8 mouse cellular contexts compared by ENCODE assay signal in the genomic region with DNA sequence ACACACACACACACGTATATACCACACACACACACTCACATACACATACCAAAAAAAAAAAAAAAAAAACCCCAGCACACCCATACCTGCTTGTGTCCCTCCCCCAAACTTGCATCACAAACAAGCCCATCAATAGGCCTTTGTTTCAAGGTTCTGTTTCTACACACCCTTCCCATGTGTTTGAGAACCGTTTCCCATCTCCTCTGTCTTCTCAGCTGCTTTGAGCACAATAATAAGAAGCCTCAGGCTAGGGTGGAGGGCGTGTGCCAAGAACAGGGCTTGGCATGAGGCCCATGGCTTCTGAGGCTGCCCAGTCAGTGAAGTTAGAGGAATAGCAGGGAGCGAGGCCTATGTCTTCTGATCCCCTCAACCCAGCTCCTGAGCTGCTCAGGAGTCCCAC. TPM values are rescaled to one million over a fixed set of nuclear protein-coding genes. Genes with fewer than 3 reads are reported as not detected.
DNase-seq lines count a peak whose midpoint lies in the region; ATAC-seq and TF ChIP-seq lines count a peak whose summit lies in the region.
"Had no signal": no experiment of that assay in that cellular context is flagged by ENCODE, and none has a peak within 500 bp of the region (broad histone marks: within the 10 kb centered on the region; RNA-seq: fewer than 3 reads in every experiment).

No protein-coding gene starts in this region.

- TF ChIP-seq RAD21 in MEL (IDR thresholded peaks at IDR 0.05; ENCODE audit: low read depth, low read length), result no peak

- DNase-seq in hindbrain, embryonic 11.5 days (ENCODE audit: low spot score), result no peak
- peak; percentile 76 for DNase-seq in 3T3-L1 (ENCODE audit: low read depth, low spot score)
- DNase-seq in MEL (ENCODE audit: low read depth, low spot score), result peak; percentile 23
- peak; percentile 15 to 32 for DNase-seq in gastrocnemius, adult 8-10 months (ENCODE audit: low spot score in 2 of 2)
- no peak for DNase-seq in kidney, adult 18-20 months
- no peak for DNase-seq in urinary bladder, postnatal 4 days (ENCODE audit: low spot score in 2 of 2)

- 0 out of 2 replicates have a peak, but pooled peaks have one; percentile 21 for ATAC-seq in hindbrain, embryonic 16.5 days
- no peak for ATAC-seq in hindbrain, embryonic 11.5 days (ENCODE audit: low FRiP score)

- no peak overlapping the region for H3K4me2 ChIP-seq in hindbrain, embryonic 16.5 days (ENCODE audit: low read length)
- no peak overlapping the region for H3K4me2 ChIP-seq in hindbrain, embryonic 11.5 days (replicated peaks; ENCODE audit: low read depth, low read length)
- H3K4me2 ChIP-seq: midbrain, embryonic 12.5 days had no signal

- no peak overlapping the region for H3K27ac ChIP-seq in hindbrain, embryonic 16.5 days (ENCODE audit: low read depth, low read length)
- no peak overlapping the region for H3K27ac ChIP-seq in hindbrain, embryonic 11.5 days (ENCODE audit: low read depth, low read length)
- H3K27ac ChIP-seq in MEL (ENCODE audit: control insufficient read depth, low read depth, low read length), result no peak overlapping the region
- H3K27ac ChIP-seq: midbrain, embryonic 12.5 days had no signal

- no peak for TF ChIP-seq EP300 in MEL (IDR thresholded peaks at IDR 0.05; ENCODE audit: low read depth in 1 of 2, low read length in 2 of 2)

- peaks cover 8% of the 10 kb centered on the region for H3K4me1 ChIP-seq in hindbrain, embryonic 16.5 days (ENCODE audit: control insufficient read depth, insufficient read depth, low read depth, low read length)
- no peaks in the 10 kb centered on the region for H3K4me1 ChIP-seq in hindbrain, embryonic 11.5 days (replicated peaks; ENCODE audit: control insufficient read depth, insufficient read depth, low read length)
- 0 out of 4 replicates have a peak, but pooled peaks cover 0 to 3% of the 10 kb centered on the region in 2 experiments for H3K4me1 ChIP-seq in MEL (ENCODE audit: control insufficient read depth in 1 of 2, insufficient read depth in 2 of 2, low read length in 2 of 2)
- H3K4me1 ChIP-seq: midbrain, embryonic 12.5 days had no signal

- H3K9me3 ChIP-seq in hindbrain, embryonic 16.5 days (ENCODE audit: control insufficient read depth, low read length), result no peaks in the 10 kb centered on the region
- H3K9me3 ChIP-seq in hindbrain, embryonic 11.5 days (ENCODE audit: control insufficient read depth, low read length), result no peaks in the 10 kb centered on the region
- no peaks in the 10 kb centered on the region for H3K9me3 ChIP-seq in MEL (replicated peaks; ENCODE audit: insufficient read depth, low read length)
- H3K9me3 ChIP-seq: midbrain, embryonic 12.5 days had no signal

- no peak for TF ChIP-seq CTCF in MEL (IDR thresholded peaks at IDR 0.05 in 2 of 3, conservative IDR thresholded peaks at IDR 0.05 in 1 of 3; ENCODE audit: control insufficient read depth in 1 of 3, insufficient read depth in 1 of 3, low read depth in 2 of 3, low read length in 3 of 3, poor library complexity in 1 of 3, severe bottlenecking in 1 of 3)

- H3K9ac ChIP-seq in hindbrain, embryonic 16.5 days (ENCODE audit: low read depth, low read length), result no peak overlapping the region
- H3K9ac ChIP-seq in hindbrain, embryonic 11.5 days (ENCODE audit: low read depth, low read length), result no peak overlapping the region
- no peak overlapping the region for H3K9ac ChIP-seq in MEL (ENCODE audit: control insufficient read depth, low read depth, low read length, poor library complexity, severe bottlenecking)
- H3K9ac ChIP-seq: midbrain, embryonic 12.5 days had no signal

- WGBS in hindbrain, embryonic 16.5 days, result 52% methylated on average over 4 of the region's 4 CpGs
- WGBS in hindbrain, embryonic 11.5 days, result 74% methylated on average over 3 of the region's 4 CpGs

- H3K27me3 ChIP-seq in hindbrain, embryonic 16.5 days (replicated peaks; ENCODE audit: control insufficient read depth, insufficient read depth, low read length), result peaks cover 3% of the 10 kb centered on the region; the same call in 1 of the 2 replicates
- H3K27me3 ChIP-seq in hindbrain, embryonic 11.5 days (ENCODE audit: control insufficient read depth, insufficient read depth, low read length), result no peaks in the 10 kb centered on the region
- H3K27me3 ChIP-seq in MEL (ENCODE audit: control insufficient read depth in 1 of 2, insufficient read depth in 2 of 2, low read length in 2 of 2), result no peaks in the 10 kb centered on the region; a peak in 1 of 4 replicates

- H3K79me2 ChIP-seq in MEL (ENCODE audit: control insufficient read depth, insufficient read depth, low read length, poor library complexity), result no peaks in the 10 kb centered on the region

- no peak for TF ChIP-seq POLR2A in MEL (IDR thresholded peaks at IDR 0.05; ENCODE audit: control insufficient read depth in 1 of 2, insufficient read depth in 1 of 2, low read depth in 1 of 2, low read length in 2 of 2, poor library complexity in 1 of 2)

- H3K4me3 ChIP-seq in hindbrain, embryonic 16.5 days (ENCODE audit: low read length), result no peak overlapping the region
- H3K4me3 ChIP-seq in hindbrain, embryonic 11.5 days (ENCODE audit: low read depth, low read length), result no peak overlapping the region
- H3K4me3 ChIP-seq in MEL (ENCODE audit: control insufficient read depth in 1 of 2, insufficient read depth in 1 of 2, low read depth in 2 of 2, low read length in 2 of 2), result no peak overlapping the region
- H3K4me3 ChIP-seq: midbrain, embryonic 12.5 days had no signal

- H3K36me3 ChIP-seq in hindbrain, embryonic 16.5 days (ENCODE audit: control insufficient read depth, insufficient read depth, low read length), result no peaks in the 10 kb centered on the region
- no peaks in the 10 kb centered on the region for H3K36me3 ChIP-seq in hindbrain, embryonic 11.5 days (ENCODE audit: control insufficient read depth, insufficient read depth, low read length)
- H3K36me3 ChIP-seq in MEL (ENCODE audit: control insufficient read depth in 1 of 2, insufficient read depth in 2 of 2, low read length in 2 of 2), result no peaks in the 10 kb centered on the region
- H3K36me3 ChIP-seq: midbrain, embryonic 12.5 days had no signal

TF ChIP-seq in MEL, 35 proteins besides CTCF, POLR2A, EP300 and RAD21:
- TF ChIP-seq ZC3H11A (IDR thresholded peaks at IDR 0.05; ENCODE audit: low read depth, low read length), result no peak
- TF ChIP-seq POLR2AphosphoS5 (IDR thresholded peaks at IDR 0.05; ENCODE audit: borderline replicate concordance, low read depth, low read length), result no peak
- no peak for TF ChIP-seq JUND (IDR thresholded peaks at IDR 0.05; ENCODE audit: low read depth, low read length)
- no peak for TF ChIP-seq RCOR1 (IDR thresholded peaks at IDR 0.05; ENCODE audit: low read depth, low read length)
- no peak for TF ChIP-seq POLR2AphosphoS2 (IDR thresholded peaks at IDR 0.05; ENCODE audit: low read length)

RNA-seq across cellular contexts. Expression of a gene that starts 31.7 kb away (rescaled TPM):
- 2.7 and 2.8 TPM in 2 replicates for polyA plus RNA-seq in hindbrain, embryonic 16.5 days (2015; fragmentation: Nextera tagmentation; extraction: Ambion mirVana)
- 0.32 and 1.0 TPM in 2 replicates for polyA plus RNA-seq in hindbrain, embryonic 11.5 days (2014; fragmentation: Nextera tagmentation; extraction: Ambion mirVana)
- total RNA-seq in MEL (2012; rRNA removed), result not detected in 2 replicates
- not detected for polyA plus RNA-seq in MEL (2012; ENCODE audit: insufficient read depth in 1 of 2, insufficient read length in 2 of 2, low read depth in 1 of 2, low replicate concordance in 2 of 2, missing spikeins in 1 of 2)
- total RNA-seq in gastrocnemius, adult 8-10 months (2022), result 1 to 10 TPM in 1 of 4 experiments, under 1 TPM in 3; 0.39 to 1.3 (median 0.67) TPM

RNA-seq across cellular contexts. Expression of a gene that starts 50.9 kb away (rescaled TPM):
- polyA plus RNA-seq in hindbrain, embryonic 16.5 days (2015; fragmentation: Nextera tagmentation; extraction: Ambion mirVana), result 72.4 and 73.1 TPM in 2 replicates
- 70.5 and 75.3 TPM in 2 replicates for polyA plus RNA-seq in hindbrain, embryonic 11.5 days (2014; fragmentation: Nextera tagmentation; extraction: Ambion mirVana)
- 26.2 and 28.0 TPM in 2 replicates for total RNA-seq in MEL (2012; rRNA removed)
- 10 to 100 TPM in 1 of 2 experiments, not detected in 1; 45.1 TPM for polyA plus RNA-seq in MEL (2012; ENCODE audit: insufficient read depth in 1 of 2, insufficient read length in 2 of 2, low read depth in 1 of 2, low replicate concordance in 2 of 2, missing spikeins in 1 of 2)
- total RNA-seq in gastrocnemius, adult 8-10 months (2022), result 1 to 10 TPM; 6.2 to 9.9 (median 7.0) TPM

Comparison
In these comparisons a context has a peak if more than half of its experiments do, and no peak if none do; other contexts are left out.
1. DNase-seq: peak in 3T3-L1 (single experiment), MEL (single experiment) and gastrocnemius, adult 8-10 months (2 of 2); none in hindbrain, embryonic 11.5 days (single experiment), kidney, adult 18-20 months (single experiment) and urinary bladder, postnatal 4 days (0 of 2).